Mouse (Mus musculus): ENCODE measurements around the gene Spaca7. TPM values are rescaled to one million over a fixed set of nuclear protein-coding genes. Genes with fewer than 3 reads are reported as not detected.
"Not testable (repeated sequence)": the region's sequence is repeated elsewhere in the genome, so short reads cannot be mapped to it uniquely, and the experiment has no call there.

The Spaca7 gene
- total RNA-seq (2017): not detected in 3 replicates

GRCm38 (mm10) chr8:12572814-12573534 is at the start of gene Spaca7:
Spaca7 (plus strand) TSS chr8:12573029.
- ATAC-seq (replicated peaks; ENCODE audit: insufficient number of reproducible peaks, low FRiP score, low TSS enrichment, poor library complexity, severe bottlenecking): no peak

DNA sequence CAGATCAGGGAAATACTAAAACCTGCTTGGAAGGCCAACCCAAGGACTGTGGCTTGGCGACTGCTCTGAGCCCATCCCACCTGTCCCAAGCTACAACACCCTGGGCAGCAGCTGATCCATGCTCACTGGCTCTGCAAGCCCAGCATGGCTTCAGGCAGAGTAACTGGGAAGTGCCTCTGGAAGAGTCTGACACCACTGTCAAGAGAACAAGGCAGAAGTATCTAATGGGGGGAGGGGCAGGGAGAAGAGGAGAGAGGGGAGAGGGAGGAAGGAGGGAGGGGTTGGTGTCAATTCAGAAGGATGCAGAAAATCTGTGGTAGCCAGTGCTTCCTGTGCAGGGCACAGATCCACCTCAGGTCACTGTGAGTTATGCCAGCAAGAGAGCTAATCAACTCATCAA is 48.5 kb upstream of the Spaca7 start:
- no peak for ATAC-seq (replicated peaks; ENCODE audit: insufficient number of reproducible peaks, low FRiP score, low TSS enrichment, poor library complexity, severe bottlenecking)

DNA sequence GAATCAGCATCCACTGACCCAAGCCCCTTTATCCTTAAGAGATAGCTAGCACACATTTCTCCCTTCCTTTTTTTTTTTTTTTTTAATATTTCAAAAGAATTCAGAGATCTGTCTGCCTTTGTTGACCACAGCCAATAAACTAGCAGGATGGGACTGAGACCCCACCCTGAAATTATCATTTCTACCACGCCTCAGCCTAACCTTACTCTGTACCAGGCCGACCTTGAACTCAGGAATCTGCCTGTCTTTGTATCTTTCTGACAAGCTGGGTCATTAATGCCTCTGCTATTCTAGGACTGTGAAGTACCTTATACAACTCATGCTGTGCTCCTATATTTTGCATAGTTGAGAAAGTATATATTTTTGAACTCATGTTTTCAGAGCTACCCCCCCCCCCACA is 44.2 kb upstream of the Spaca7 start:
- ATAC-seq (replicated peaks; ENCODE audit: insufficient number of reproducible peaks, low FRiP score, low TSS enrichment, poor library complexity, severe bottlenecking): no peak

- no peak for ATAC-seq (replicated peaks; ENCODE audit: insufficient number of reproducible peaks, low FRiP score, low TSS enrichment, poor library complexity, severe bottlenecking)
Observed at GRCm38 (mm10) chr8:12535617-12536016, 37.2 kb upstream of the Spaca7 start.

- no peak for ATAC-seq (replicated peaks; ENCODE audit: insufficient number of reproducible peaks, low FRiP score, low TSS enrichment, poor library complexity, severe bottlenecking)
Observed at GRCm38 (mm10) chr8:12536306-12536705, 36.5 kb upstream of the Spaca7 start.

GRCm38 (mm10) chr8:12545236-12545635 is 27.6 kb upstream of the Spaca7 start:
- ATAC-seq (replicated peaks; ENCODE audit: insufficient number of reproducible peaks, low FRiP score, low TSS enrichment, poor library complexity, severe bottlenecking): no peak

GRCm38 (mm10) chr8:12545671-12546070 is 27.2 kb upstream of the Spaca7 start:
- no peak for ATAC-seq (replicated peaks; ENCODE audit: insufficient number of reproducible peaks, low FRiP score, low TSS enrichment, poor library complexity, severe bottlenecking)

DNA sequence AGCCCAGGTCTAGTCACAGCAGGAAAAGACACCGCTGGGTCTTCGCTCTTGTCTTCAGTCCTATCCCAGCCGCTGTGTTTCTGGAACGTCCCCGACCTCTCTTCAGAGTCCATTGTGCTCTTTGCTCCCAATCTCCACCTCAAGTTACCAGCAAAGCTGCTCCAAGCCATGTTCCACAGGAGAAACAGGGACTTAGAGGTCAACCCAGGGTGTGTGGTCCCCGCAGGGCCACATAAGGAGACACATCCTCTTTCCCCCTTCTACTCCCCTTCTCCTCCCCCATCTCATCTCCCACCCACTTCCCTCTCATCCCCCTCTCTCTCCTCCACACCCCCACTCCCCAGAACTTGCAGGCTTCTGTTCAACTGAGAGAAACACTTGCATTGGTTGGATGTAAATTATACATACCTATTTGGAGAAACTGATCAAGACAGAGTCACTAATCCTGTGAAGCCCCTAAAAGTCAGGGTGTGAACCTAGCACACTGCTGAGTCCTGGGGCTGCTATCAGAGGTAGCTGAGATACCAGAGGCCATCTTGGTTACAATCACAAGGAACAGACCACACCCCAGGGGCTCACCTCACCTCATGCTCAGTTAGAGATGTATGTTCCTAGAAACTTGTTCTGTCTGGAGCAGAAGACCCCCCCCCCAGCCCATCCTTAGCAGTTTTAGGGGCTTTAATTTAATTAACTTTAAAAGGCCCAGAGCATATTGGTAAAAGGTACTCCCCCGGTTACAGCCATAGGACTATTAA is 25.2 kb upstream of the Spaca7 start:
- no peak for ATAC-seq (replicated peaks; ENCODE audit: insufficient number of reproducible peaks, low FRiP score, low TSS enrichment, poor library complexity, severe bottlenecking)

- ATAC-seq (replicated peaks; ENCODE audit: insufficient number of reproducible peaks, low FRiP score, low TSS enrichment, poor library complexity, severe bottlenecking): no peak
Observed at GRCm38 (mm10) chr8:12548255-12548654, 24.6 kb upstream of the Spaca7 start.

- no peak for ATAC-seq (replicated peaks; ENCODE audit: insufficient number of reproducible peaks, low FRiP score, low TSS enrichment, poor library complexity, severe bottlenecking)
Observed at GRCm38 (mm10) chr8:12548680-12549079, 24.1 kb upstream of the Spaca7 start.

GRCm38 (mm10) chr8:12555515-12556145 is 17.2 kb upstream of the Spaca7 start:
- no peak for ATAC-seq (replicated peaks; ENCODE audit: insufficient number of reproducible peaks, low FRiP score, low TSS enrichment, poor library complexity, severe bottlenecking)

DNA sequence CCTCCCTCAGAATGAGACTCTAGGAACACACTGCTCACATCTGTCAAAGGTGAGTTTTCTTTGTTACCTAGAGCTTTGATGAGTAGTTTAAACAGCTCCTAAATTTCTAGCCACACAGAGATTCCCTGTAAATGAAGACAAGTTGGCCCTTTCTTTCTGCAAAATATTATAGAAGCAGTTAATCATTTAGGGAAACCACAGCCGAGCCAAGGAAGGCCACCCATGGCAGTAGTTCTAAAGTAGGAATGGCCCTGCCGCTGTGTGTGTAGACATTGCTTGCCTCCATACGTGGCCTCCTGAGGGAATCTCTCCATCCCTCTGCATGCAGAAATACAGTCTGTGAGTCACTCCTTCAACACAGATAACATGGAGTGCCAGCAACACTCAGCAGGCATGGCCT is 14.0 kb upstream of the Spaca7 start:
- ATAC-seq (replicated peaks; ENCODE audit: insufficient number of reproducible peaks, low FRiP score, low TSS enrichment, poor library complexity, severe bottlenecking): no peak

- ATAC-seq (replicated peaks; ENCODE audit: insufficient number of reproducible peaks, low FRiP score, low TSS enrichment, poor library complexity, severe bottlenecking): no peak
Observed at GRCm38 (mm10) chr8:12561403-12561960, 11.3 kb upstream of the Spaca7 start.

DNA sequence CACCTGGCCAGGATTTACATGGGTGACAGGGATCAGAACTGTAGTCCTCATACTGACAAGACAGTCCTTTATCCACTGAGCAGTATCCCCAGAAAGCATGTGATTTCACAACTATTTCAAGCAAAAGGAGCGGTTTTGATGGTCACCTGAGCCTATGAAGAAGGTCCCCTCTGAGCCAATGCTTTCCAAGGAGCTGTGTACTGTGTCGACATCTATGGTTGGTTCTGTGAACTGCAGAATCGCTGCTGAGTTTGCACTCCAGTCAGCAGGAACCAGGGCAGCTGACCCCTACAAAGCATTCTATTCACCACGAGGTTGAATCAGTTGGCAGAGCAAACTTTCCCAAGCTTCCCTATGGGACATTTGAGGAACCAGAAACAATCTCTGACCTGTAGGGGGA is 8.5 kb upstream of the Spaca7 start:
- no peak for ATAC-seq (replicated peaks; ENCODE audit: insufficient number of reproducible peaks, low FRiP score, low TSS enrichment, poor library complexity, severe bottlenecking)

DNA sequence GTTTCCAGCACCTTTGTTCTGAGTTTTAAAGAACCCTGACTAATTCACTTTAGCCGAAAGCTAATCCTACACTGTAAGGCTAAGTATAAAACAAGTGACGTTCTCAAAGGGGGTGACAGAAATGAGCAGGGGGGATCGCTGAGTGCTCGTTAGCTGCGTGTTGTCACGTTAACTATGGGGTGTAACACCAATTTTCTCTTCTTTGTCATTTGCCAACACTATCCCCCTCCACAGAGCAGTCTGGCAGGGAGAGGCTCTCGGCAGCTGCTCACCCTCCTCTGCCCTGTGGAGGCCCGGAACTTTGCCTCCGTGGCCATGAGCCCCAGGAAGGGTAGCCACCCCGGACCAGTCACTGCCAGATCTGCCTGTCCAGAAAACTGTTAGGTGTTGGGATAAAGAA is 7.3 kb upstream of the Spaca7 start:
- ATAC-seq (replicated peaks; ENCODE audit: insufficient number of reproducible peaks, low FRiP score, low TSS enrichment, poor library complexity, severe bottlenecking): no peak

DNA sequence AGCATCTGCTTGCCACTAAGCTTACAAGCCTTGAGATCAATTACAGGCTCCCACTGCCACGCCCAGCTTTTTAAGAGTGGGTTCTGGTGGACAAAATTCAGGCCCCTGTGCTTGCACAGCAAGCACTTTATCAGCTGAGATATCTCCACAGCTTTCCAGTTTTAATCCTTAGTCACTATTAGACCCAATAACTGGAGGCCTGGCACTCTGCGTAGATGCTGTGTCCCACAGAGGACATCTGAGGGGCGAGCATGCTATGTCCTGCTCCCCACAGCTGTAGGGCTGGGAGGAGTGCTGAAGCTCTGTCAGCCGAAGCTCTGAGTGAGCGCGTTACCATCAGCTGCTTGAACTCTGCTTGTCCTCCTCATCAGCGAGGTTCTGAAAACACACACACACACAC is 6.3 kb upstream of the Spaca7 start:
- ATAC-seq (replicated peaks; ENCODE audit: insufficient number of reproducible peaks, low FRiP score, low TSS enrichment, poor library complexity, severe bottlenecking): no peak

DNA sequence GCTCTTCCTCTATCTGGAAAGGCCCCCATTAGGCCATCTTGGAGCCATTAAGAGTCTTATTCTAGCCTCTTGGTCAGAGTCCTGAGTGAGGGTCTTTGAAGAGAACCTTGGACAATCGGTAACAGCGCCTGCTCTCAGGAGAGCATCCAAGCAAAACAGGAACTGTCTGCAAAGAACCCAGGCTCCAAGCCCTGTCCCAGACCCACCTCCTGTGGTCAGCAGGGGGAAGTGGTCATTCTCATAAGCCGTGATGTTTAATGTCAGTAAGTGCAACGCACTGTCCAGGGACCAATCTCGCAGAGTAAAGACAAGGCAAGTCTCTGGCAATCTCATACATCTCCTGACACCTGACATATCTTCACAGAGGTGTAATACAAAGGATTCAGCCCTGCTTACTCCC is 3.2 kb downstream of the Spaca7 start:
- no peak for ATAC-seq (replicated peaks; ENCODE audit: insufficient number of reproducible peaks, low FRiP score, low TSS enrichment, poor library complexity, severe bottlenecking)

DNA sequence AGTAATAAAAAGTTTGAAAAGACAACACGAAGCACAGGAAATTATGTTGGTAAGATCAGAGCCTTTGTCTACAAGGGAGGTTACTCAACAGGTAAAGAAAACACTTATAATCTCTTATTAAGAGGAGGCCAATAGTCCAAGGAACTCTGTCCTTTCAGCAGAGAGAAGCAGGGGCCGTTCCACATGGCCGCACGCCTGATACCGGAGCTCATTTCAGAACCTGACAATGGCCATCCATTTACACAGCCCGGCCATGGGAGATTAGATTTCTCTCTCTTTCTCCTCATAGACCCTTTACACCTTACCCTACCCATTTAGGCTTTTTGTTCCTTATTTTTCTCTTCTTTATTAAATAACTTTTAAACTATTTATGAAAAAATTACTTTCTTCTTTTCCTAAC is 3.9 kb downstream of the Spaca7 start:
- ATAC-seq (replicated peaks; ENCODE audit: insufficient number of reproducible peaks, low FRiP score, low TSS enrichment, poor library complexity, severe bottlenecking): no peak

- not testable (repeated sequence) for ATAC-seq (replicated peaks; ENCODE audit: insufficient number of reproducible peaks, low FRiP score, low TSS enrichment, poor library complexity, severe bottlenecking)
Observed at GRCm38 (mm10) chr8:12579339-12579999, 6.6 kb downstream of the Spaca7 start.

All from monocyte, adult 5-6 weeks (primary cell).